Mouse (Mus musculus): ENCODE results near the gene Mb21d2. TPM values are rescaled to one million over a fixed set of nuclear protein-coding genes. Genes with fewer than 3 reads are reported as not detected.
A peak's percentile ranks its signal among the peaks of the same experiment; 100 is the strongest.

The Mb21d2 gene
- polyA plus RNA-seq, 1 experiment from 2014 or later, result 7.2 TPM

GRCm38 (mm10) chr16:28919320-28919885, 10.1 kb downstream of the Mb21d2 start:
- H3K9me3 ChIP-seq, result no peaks in the 10 kb centered on the region
- H3K27ac ChIP-seq, result no peak overlapping the region
- DNase-seq (ENCODE audit: low spot score), result no peak
- peaks cover 14% of the 10 kb centered on the region for H3K4me1 ChIP-seq
- H3K36me3 ChIP-seq, result no peaks in the 10 kb centered on the region
- H3K27me3 ChIP-seq (ENCODE audit: insufficient read depth, poor library complexity, severe bottlenecking), result no peaks in the 10 kb centered on the region
- no peak overlapping the region for H3K4me3 ChIP-seq
- WGBS, result 83% methylated on average over 11 of the region's 11 CpGs

GRCm38 (mm10) chr16:28915362-28915761, 14.1 kb downstream of the Mb21d2 start:
- no peak overlapping the region for H3K4me3 ChIP-seq
- H3K36me3 ChIP-seq, result no peaks in the 10 kb centered on the region
- DNase-seq (ENCODE audit: low spot score), result no peak
- WGBS, result 83% methylated on average over 7 of the region's 7 CpGs
- no peaks in the 10 kb centered on the region for H3K27me3 ChIP-seq (ENCODE audit: insufficient read depth, poor library complexity, severe bottlenecking)
- H3K27ac ChIP-seq, result no peak overlapping the region
- no peaks in the 10 kb centered on the region for H3K9me3 ChIP-seq
- H3K4me1 ChIP-seq, result peaks cover 18% of the 10 kb centered on the region

GRCm38 (mm10) chr16:28914709-28915108, 14.8 kb downstream of the Mb21d2 start:
- H3K36me3 ChIP-seq, result no peaks in the 10 kb centered on the region
- H3K4me1 ChIP-seq, result peaks cover 18% of the 10 kb centered on the region
- 36% methylated on average over 1 of the region's 1 CpGs for WGBS
- no peak overlapping the region for H3K4me3 ChIP-seq
- H3K9me3 ChIP-seq, result no peaks in the 10 kb centered on the region
- no peaks in the 10 kb centered on the region for H3K27me3 ChIP-seq (ENCODE audit: insufficient read depth, poor library complexity, severe bottlenecking)
- DNase-seq (ENCODE audit: low spot score), result no peak
- no peak overlapping the region for H3K27ac ChIP-seq

- no peaks in the 10 kb centered on the region for H3K27me3 ChIP-seq (ENCODE audit: insufficient read depth, poor library complexity, severe bottlenecking)
- 85% methylated on average over 15 of the region's 15 CpGs for WGBS
- H3K4me1 ChIP-seq, result peaks cover 16% of the 10 kb centered on the region
Observed at GRCm38 (mm10) chr16:28911414-28912050, 17.9 kb downstream of the Mb21d2 start.

GRCm38 (mm10) chr16:28906370-28907275, 22.9 kb downstream of the Mb21d2 start:
- Histone ChIP-seq H3K36me3 (no peaks in the 10 kb centered on the region), H3K4me1 (peaks cover 19% of the 10 kb centered on the region; the same call in 1 of the 2 replicates), H3K27ac (0 out of 2 replicates have a peak overlapping the region, but pooled peaks have one; percentile 22), H3K9me3 (no peaks in the 10 kb centered on the region), H3K27me3 (ENCODE audit: insufficient read depth, poor library complexity, severe bottlenecking) (no peaks in the 10 kb centered on the region), H3K4me3 (no peak overlapping the region)
- WGBS, result 54% methylated on average over 7 of the region's 7 CpGs
- DNase-seq (ENCODE audit: low spot score), result no peak

More at GRCm38 (mm10) chr16:28911414-28912050, 17.9 kb downstream of the Mb21d2 start:
- Histone ChIP-seq H3K4me3 (no peak overlapping the region), H3K27ac (no peak overlapping the region), H3K36me3 (no peaks in the 10 kb centered on the region), H3K9me3 (no peaks in the 10 kb centered on the region)
- DNase-seq (ENCODE audit: low spot score), result no peak

- no peaks in the 10 kb centered on the region for H3K36me3 ChIP-seq
- no peaks in the 10 kb centered on the region for H3K9me3 ChIP-seq
- no peak overlapping the region for H3K4me3 ChIP-seq
- no peaks in the 10 kb centered on the region for H3K27me3 ChIP-seq (ENCODE audit: insufficient read depth, poor library complexity, severe bottlenecking)
- DNase-seq (ENCODE audit: low spot score), result no peak
- WGBS, result 75% methylated on average over 11 of the region's 11 CpGs
- H3K27ac ChIP-seq, result no peak overlapping the region
- H3K4me1 ChIP-seq, result peaks cover 19% of the 10 kb centered on the region; the same call in 1 of the 2 replicates
Observed at GRCm38 (mm10) chr16:28905567-28906289, 23.7 kb downstream of the Mb21d2 start.

- H3K36me3 ChIP-seq, result no peaks in the 10 kb centered on the region
- no peak for DNase-seq (ENCODE audit: low spot score)
- no peak overlapping the region for H3K27ac ChIP-seq
- no peak overlapping the region for H3K4me3 ChIP-seq
- H3K4me1 ChIP-seq, result peaks cover 36% of the 10 kb centered on the region
- no peaks in the 10 kb centered on the region for H3K9me3 ChIP-seq
- WGBS, result 86% methylated on average over 14 of the region's 14 CpGs
- H3K27me3 ChIP-seq (ENCODE audit: insufficient read depth, poor library complexity, severe bottlenecking), result no peaks in the 10 kb centered on the region
Observed at GRCm38 (mm10) chr16:28902620-28903565, 26.6 kb downstream of the Mb21d2 start.

GRCm38 (mm10) chr16:28899161-28899540, 30.3 kb downstream of the Mb21d2 start:
- no peak overlapping the region for H3K27ac ChIP-seq
- no peak overlapping the region for H3K4me3 ChIP-seq
- DNase-seq (ENCODE audit: low spot score), result no peak
- peaks cover 19% of the 10 kb centered on the region for H3K4me1 ChIP-seq
- no peaks in the 10 kb centered on the region for H3K27me3 ChIP-seq (ENCODE audit: insufficient read depth, poor library complexity, severe bottlenecking)
- WGBS, result 60% methylated on average over 4 of the region's 4 CpGs
- no peaks in the 10 kb centered on the region for H3K9me3 ChIP-seq
- H3K36me3 ChIP-seq, result no peaks in the 10 kb centered on the region

GRCm38 (mm10) chr16:28898509-28899160, 30.8 kb downstream of the Mb21d2 start:
- Histone ChIP-seq H3K4me1 (peaks cover 20% of the 10 kb centered on the region), H3K4me3 (no peak overlapping the region), H3K36me3 (no peaks in the 10 kb centered on the region), H3K27ac (0 out of 2 replicates have a peak overlapping the region, but pooled peaks have one; percentile 31), H3K9me3 (no peaks in the 10 kb centered on the region), H3K27me3 (ENCODE audit: insufficient read depth, poor library complexity, severe bottlenecking) (no peaks in the 10 kb centered on the region)
- no peak for DNase-seq (ENCODE audit: low spot score)
- WGBS, result 27% methylated on average over 15 of the region's 15 CpGs

- Histone ChIP-seq H3K36me3 (no peaks in the 10 kb centered on the region), H3K27ac (no peak overlapping the region), H3K4me3 (no peak overlapping the region), H3K27me3 (ENCODE audit: insufficient read depth, poor library complexity, severe bottlenecking) (no peaks in the 10 kb centered on the region), H3K4me1 (peaks cover 36% of the 10 kb centered on the region), H3K9me3 (no peaks in the 10 kb centered on the region)
- DNase-seq (ENCODE audit: low spot score), result no peak
- 85% methylated on average over 7 of the region's 7 CpGs for WGBS
Observed at GRCm38 (mm10) chr16:28896571-28896970, 32.9 kb downstream of the Mb21d2 start.

GRCm38 (mm10) chr16:28894872-28895271, 34.6 kb downstream of the Mb21d2 start:
- Histone ChIP-seq H3K36me3 (peaks cover 3% of the 10 kb centered on the region; the same call in 1 of the 2 replicates), H3K27ac (no peak overlapping the region), H3K4me1 (peaks cover 43% of the 10 kb centered on the region), H3K27me3 (ENCODE audit: insufficient read depth, poor library complexity, severe bottlenecking) (no peaks in the 10 kb centered on the region), H3K4me3 (no peak overlapping the region), H3K9me3 (0 out of 2 replicates have a peak, but pooled peaks cover 2% of the 10 kb centered on the region)
- DNase-seq (ENCODE audit: low spot score), result no peak
- WGBS, result 79% methylated on average over 6 of the region's 6 CpGs

All from heart, embryonic 10.5 days (tissue).